21 mouse cellular contexts compared by ENCODE assay signal in genomic region chr8:44734577-44734976, GRCm38 (mm10).
A peak's percentile ranks its signal among the peaks of the same experiment; 100 is the strongest.
DNase-seq lines count a peak whose midpoint lies in the region; ATAC-seq and TF ChIP-seq lines count a peak whose summit lies in the region.
"Had no signal": no experiment of that assay in that cellular context is flagged by ENCODE, and none has a peak within 500 bp of the region (broad histone marks: within the 10 kb centered on the region; RNA-seq: fewer than 3 reads in every experiment).

No protein-coding gene starts in this region.

- H3K9me3 ChIP-seq in hindbrain, embryonic 11.5 days (ENCODE audit: control insufficient read depth, low read length), result no peaks in the 10 kb centered on the region
- no peaks in the 10 kb centered on the region for H3K9me3 ChIP-seq in hindbrain, postnatal 0 days (ENCODE audit: low read length)
- no peaks in the 10 kb centered on the region for H3K9me3 ChIP-seq in kidney, postnatal 0 days (replicated peaks; ENCODE audit: low read length)
- H3K9me3 ChIP-seq in CH12.LX (replicated peaks; ENCODE audit: low read length), result peaks cover 69% of the 10 kb centered on the region
- H3K9me3 ChIP-seq: forebrain, embryonic 10.5 days; heart, embryonic 13.5 days; hindbrain, embryonic 13.5 days; intestine, embryonic 15.5 days had no signal

- H3K27ac ChIP-seq in hindbrain, embryonic 11.5 days (ENCODE audit: low read depth, low read length), result no peak overlapping the region
- H3K27ac ChIP-seq in hindbrain, postnatal 0 days, result no peak overlapping the region
- H3K27ac ChIP-seq in kidney, postnatal 0 days, result no peak overlapping the region
- 0 out of 2 replicates have a peak overlapping the region, but pooled peaks have one; percentile 19 for H3K27ac ChIP-seq in CH12.LX (ENCODE audit: insufficient read depth, low read depth)
- H3K27ac ChIP-seq: forebrain, embryonic 10.5 days; heart, embryonic 13.5 days; hindbrain, embryonic 13.5 days; intestine, embryonic 15.5 days had no signal

- TF ChIP-seq RAD21 in CH12.LX (IDR thresholded peaks at IDR 0.05; ENCODE audit: low read depth, low read length), result no peak

- no peak overlapping the region for H3K9ac ChIP-seq in hindbrain, embryonic 11.5 days (ENCODE audit: low read depth, low read length)
- H3K9ac ChIP-seq in hindbrain, postnatal 0 days (replicated peaks; ENCODE audit: low read length), result no peak overlapping the region
- H3K9ac ChIP-seq in kidney, postnatal 0 days (ENCODE audit: low read depth, low read length), result no peak overlapping the region
- no peak overlapping the region for H3K9ac ChIP-seq in CH12.LX (ENCODE audit: insufficient read depth, low read depth)
- H3K9ac ChIP-seq: heart, embryonic 13.5 days; hindbrain, embryonic 13.5 days; intestine, embryonic 15.5 days had no signal

- TF ChIP-seq CTCF in hindbrain, postnatal 0 days (IDR thresholded peaks at IDR 0.05; ENCODE audit: low read depth), result no peak
- no peak for TF ChIP-seq CTCF in kidney, postnatal 0 days (IDR thresholded peaks at IDR 0.05; ENCODE audit: low read depth)
- TF ChIP-seq CTCF in CH12.LX (conservative IDR thresholded peaks at IDR 0.05 in 1 of 2, IDR thresholded peaks at IDR 0.05 in 1 of 2; ENCODE audit: low read depth in 2 of 2, low read length in 2 of 2), result no peak

- no peak overlapping the region for H3K4me2 ChIP-seq in hindbrain, embryonic 11.5 days (replicated peaks; ENCODE audit: low read depth, low read length)
- no peak overlapping the region for H3K4me2 ChIP-seq in hindbrain, postnatal 0 days (ENCODE audit: low read depth, low read length)
- no peak overlapping the region for H3K4me2 ChIP-seq in kidney, postnatal 0 days (ENCODE audit: low read length)
- no peak overlapping the region for H3K4me2 ChIP-seq in CH12.LX (ENCODE audit: insufficient read depth, low read depth, poor library complexity, severe bottlenecking)
- H3K4me2 ChIP-seq: heart, embryonic 13.5 days; hindbrain, embryonic 13.5 days; intestine, embryonic 15.5 days had no signal

- H3K36me3 ChIP-seq in hindbrain, embryonic 11.5 days (ENCODE audit: control insufficient read depth, insufficient read depth, low read length), result no peaks in the 10 kb centered on the region
- no peaks in the 10 kb centered on the region for H3K36me3 ChIP-seq in hindbrain, postnatal 0 days (ENCODE audit: insufficient read depth, low read length)
- no peaks in the 10 kb centered on the region for H3K36me3 ChIP-seq in kidney, postnatal 0 days (ENCODE audit: insufficient read depth, low read length)
- no peaks in the 10 kb centered on the region for H3K36me3 ChIP-seq in CH12.LX (replicated peaks in 1 of 2; ENCODE audit: control insufficient read depth in 1 of 2, insufficient read depth in 1 of 2, low read length in 1 of 2)
- H3K36me3 ChIP-seq: forebrain, embryonic 10.5 days; G1E; heart, embryonic 13.5 days; hindbrain, embryonic 13.5 days; intestine, embryonic 15.5 days had no signal

- no peak overlapping the region for H3K4me3 ChIP-seq in hindbrain, embryonic 11.5 days (ENCODE audit: low read depth, low read length)
- no peak overlapping the region for H3K4me3 ChIP-seq in hindbrain, postnatal 0 days (ENCODE audit: low read length)
- no peak overlapping the region for H3K4me3 ChIP-seq in kidney, postnatal 0 days (replicated peaks; ENCODE audit: low read depth, low read length)
- H3K4me3 ChIP-seq in CH12.LX (replicated peaks in 1 of 3; ENCODE audit: low read depth in 2 of 3, low read length in 2 of 3, poor library complexity in 1 of 3), result no peak overlapping the region
- H3K4me3 ChIP-seq: erythroblast, embryonic 14.5 days; forebrain, embryonic 10.5 days; heart, embryonic 13.5 days; hindbrain, embryonic 13.5 days; intestine, embryonic 15.5 days had no signal

- peak; percentile 43; the same call in 1 of the 2 replicates for ATAC-seq in hindbrain, embryonic 11.5 days (ENCODE audit: low FRiP score)
- no peak for ATAC-seq in hindbrain, postnatal 0 days
- no peak for ATAC-seq in kidney, postnatal 0 days (replicated peaks; ENCODE audit: low FRiP score, low read depth)
- ATAC-seq: forebrain, embryonic 14.5 days; intestine, embryonic 15.5 days had no signal

- in situ Hi-C loops in CH12.LX (cut with MboI; ENCODE audit: low pct_ligation_motif_present, low pct_unique_long_range_greater_than_20kb, low sequenced_read_pairs), result no loop called here

- DNase-seq in hindbrain, embryonic 11.5 days (ENCODE audit: low spot score), result no peak
- no peak for DNase-seq in hindbrain, postnatal 0 days (ENCODE audit: low spot score)
- peak; percentile 59 for DNase-seq in kidney, postnatal 0 days (ENCODE audit: low spot score)
- DNase-seq in kidney, adult 11 months, result no peak
- no peak for DNase-seq in CH12.LX (ENCODE audit: extremely low read depth)
- DNase-seq in ZHBTc4 (ENCODE audit: low read depth, low spot score), result peak; percentile 24
- no peak for DNase-seq in adrenal gland, postnatal 36 days
- DNase-seq: adrenal gland, postnatal 10 days; cerebellum, adult 11-12 months; cerebellum, adult 9-11 months; cerebellum, postnatal 36 days; gastrocnemius, postnatal 36 days; heart, adult 11 months; heart, postnatal 4 days had no signal

- TF ChIP-seq POLR2A in CH12.LX (IDR thresholded peaks at IDR 0.05; ENCODE audit: low read depth, low read length), result no peak

- no peak for TF ChIP-seq EP300 in CH12.LX (IDR thresholded peaks at IDR 0.05; ENCODE audit: low read length)

- H3K27me3 ChIP-seq in hindbrain, embryonic 11.5 days (ENCODE audit: control insufficient read depth, insufficient read depth, low read length), result no peaks in the 10 kb centered on the region
- no peaks in the 10 kb centered on the region for H3K27me3 ChIP-seq in hindbrain, postnatal 0 days (ENCODE audit: insufficient read depth, low read length)
- no peaks in the 10 kb centered on the region for H3K27me3 ChIP-seq in kidney, postnatal 0 days (ENCODE audit: insufficient read depth, low read length)
- no peaks in the 10 kb centered on the region for H3K27me3 ChIP-seq in CH12.LX (replicated peaks)
- H3K27me3 ChIP-seq: heart, embryonic 13.5 days; hindbrain, embryonic 13.5 days; intestine, embryonic 15.5 days had no signal

- no peaks in the 10 kb centered on the region for H3K4me1 ChIP-seq in hindbrain, embryonic 11.5 days (replicated peaks; ENCODE audit: control insufficient read depth, insufficient read depth, low read length)
- no peaks in the 10 kb centered on the region for H3K4me1 ChIP-seq in hindbrain, postnatal 0 days (ENCODE audit: insufficient read depth, low read length)
- H3K4me1 ChIP-seq in kidney, postnatal 0 days (replicated peaks; ENCODE audit: insufficient read depth, low read length), result no peaks in the 10 kb centered on the region
- H3K4me1 ChIP-seq in CH12.LX (ENCODE audit: control insufficient read depth in 1 of 2, insufficient read depth in 2 of 2), result no peaks in the 10 kb centered on the region
- H3K4me1 ChIP-seq: forebrain, embryonic 10.5 days; heart, embryonic 13.5 days; hindbrain, embryonic 13.5 days; intestine, embryonic 15.5 days had no signal

- dilution Hi-C loops in CH12.LX (cut with MboI; ENCODE audit: extremely low pct_ligation_motif_present, extremely low pct_unique_long_range_greater_than_20kb, low sequenced_read_pairs), result no loop called here

- H3K79me2 ChIP-seq in CH12.LX (replicated peaks; ENCODE audit: control insufficient read depth, extremely low read depth, insufficient read depth, poor library complexity, severe bottlenecking), result no peaks in the 10 kb centered on the region

- 82% methylated on average over 10 of the region's 10 CpGs for WGBS in hindbrain, embryonic 11.5 days
- WGBS in hindbrain, postnatal 0 days, result 82% methylated on average over 10 of the region's 10 CpGs
- WGBS in kidney, postnatal 0 days, result 50% methylated on average over 10 of the region's 10 CpGs

TF ChIP-seq in CH12.LX, 34 proteins besides CTCF, POLR2A, EP300 and RAD21:
- TF ChIP-seq USF2 (conservative IDR thresholded peaks at IDR 0.05; ENCODE audit: low read depth, low read length), result no peak
- no peak for TF ChIP-seq CHD1 (IDR thresholded peaks at IDR 0.05; ENCODE audit: low read depth, low read length)
- no peak for TF ChIP-seq RCOR1 (conservative IDR thresholded peaks at IDR 0.05; ENCODE audit: low read depth, low read length)

Comparison
In these comparisons a context has a peak if more than half of its experiments do, and no peak if none do; other contexts are left out.
1. DNase-seq: peak in kidney, postnatal 0 days (single experiment) and ZHBTc4 (single experiment); none in hindbrain, embryonic 11.5 days (single experiment), hindbrain, postnatal 0 days (single experiment), kidney, adult 11 months (single experiment), CH12.LX (single experiment) and adrenal gland, postnatal 36 days (0 of 2).